Mouse (Mus musculus) kidney, postnatal 4 days (tissue): Measurements from ENCODE around the gene Sap30bp.

Experiments
- DNase-seq, 2 experiments: peaks; one replicate each; pipeline ENCODE4 v3.0.0; 2021; ENCODE audit warnings: mixed read lengths in 2 of 2

Gene Sap30bp

GRCm38 (mm10) chr11:115906116-115906515 is 27.0 kb upstream of the Sap30bp start:
- no peak for DNase-seq

GRCm38 (mm10) chr11:115906521-115906920 is 26.6 kb upstream of the Sap30bp start:
- DNase-seq: no peak

DNA sequence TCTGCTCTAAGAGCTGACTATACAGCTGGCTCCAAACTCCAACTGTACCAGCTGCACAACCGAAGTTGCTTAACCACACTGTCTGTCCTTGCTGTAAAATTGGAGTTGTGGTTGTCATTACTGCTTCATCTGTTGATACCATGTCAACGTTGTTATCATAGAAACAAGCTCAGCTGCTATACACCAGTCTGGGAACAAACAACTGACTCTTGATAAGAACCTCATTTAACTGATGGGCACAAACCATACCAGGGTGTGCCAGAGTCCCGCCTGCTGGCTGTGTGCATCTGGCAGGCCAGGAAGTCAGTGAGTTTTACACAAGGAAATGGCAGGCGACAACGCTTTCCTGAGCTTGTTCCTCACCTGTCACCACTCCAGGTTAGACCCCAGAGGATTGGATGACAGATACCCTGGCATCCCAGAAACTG is 21.9 kb upstream of the Sap30bp start:
- DNase-seq: no peak

DNA sequence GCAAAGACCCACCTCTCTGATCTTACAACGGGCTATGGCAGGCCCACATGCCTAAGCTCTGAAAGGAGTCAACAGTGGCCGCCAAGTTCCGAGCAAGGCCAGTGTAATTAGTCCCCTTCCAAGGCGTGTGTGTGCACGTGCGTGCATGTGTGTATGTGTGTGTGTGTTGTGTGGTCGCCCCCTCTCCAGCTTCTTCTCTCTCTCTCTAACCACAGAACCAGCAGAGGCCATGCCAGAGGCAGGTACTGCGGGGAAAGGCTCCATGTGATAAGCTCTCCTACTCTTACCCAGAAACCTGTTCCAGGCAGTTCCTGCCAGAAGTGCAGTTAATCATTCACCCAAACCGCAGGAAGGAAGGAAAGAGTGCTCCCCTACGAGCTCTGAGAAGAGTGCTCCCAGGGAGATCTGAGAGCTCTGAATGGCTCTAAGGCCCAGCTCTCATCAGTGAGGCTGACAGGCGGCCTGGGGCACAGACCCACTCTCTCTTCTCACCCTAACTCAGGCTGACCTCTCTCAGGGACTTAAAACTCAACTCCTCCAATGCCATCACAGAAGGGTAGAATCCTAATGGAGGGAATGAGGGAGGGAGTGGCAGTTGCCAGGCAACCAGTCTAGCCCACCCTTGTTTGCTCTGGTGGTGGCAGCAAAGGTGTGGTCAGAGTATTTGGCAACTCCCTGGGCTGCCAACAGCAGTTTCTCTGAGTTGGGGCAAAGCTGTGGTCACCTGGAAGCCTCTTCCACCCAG is 21.3 kb upstream of the Sap30bp start, which contains the start of gene Smim6:
Smim6 (plus strand) TSS at position 386 of the 745 bp plus-strand sequence.
- peak; percentile 37 to 59 for DNase-seq

- DNase-seq: no peak
Observed at GRCm38 (mm10) chr11:115916579-115916978, 16.5 kb upstream of the Sap30bp start.

GRCm38 (mm10) chr11:115918637-115919036 is 14.4 kb upstream of the Sap30bp start:
- DNase-seq: no peak

DNA sequence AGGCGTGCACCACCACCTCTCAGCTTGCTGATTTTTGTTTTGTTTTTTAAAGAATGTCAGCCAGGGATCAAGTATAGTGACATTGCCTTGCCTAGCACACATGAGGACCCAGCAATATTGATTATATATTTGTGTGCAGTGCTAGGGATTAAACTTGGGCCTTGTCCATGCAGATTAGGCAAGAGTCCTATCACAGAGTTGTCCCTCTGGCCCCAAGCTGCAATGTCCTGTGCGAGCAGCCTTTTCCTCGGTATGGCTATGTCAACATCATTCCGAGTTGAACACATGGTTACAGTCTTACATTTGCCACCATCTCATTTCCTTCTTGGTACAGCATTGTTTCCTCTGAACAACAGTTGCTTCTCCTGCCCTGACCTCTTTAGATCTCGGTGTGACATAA is 14.0 kb upstream of the Sap30bp start:
- DNase-seq: no peak

DNA sequence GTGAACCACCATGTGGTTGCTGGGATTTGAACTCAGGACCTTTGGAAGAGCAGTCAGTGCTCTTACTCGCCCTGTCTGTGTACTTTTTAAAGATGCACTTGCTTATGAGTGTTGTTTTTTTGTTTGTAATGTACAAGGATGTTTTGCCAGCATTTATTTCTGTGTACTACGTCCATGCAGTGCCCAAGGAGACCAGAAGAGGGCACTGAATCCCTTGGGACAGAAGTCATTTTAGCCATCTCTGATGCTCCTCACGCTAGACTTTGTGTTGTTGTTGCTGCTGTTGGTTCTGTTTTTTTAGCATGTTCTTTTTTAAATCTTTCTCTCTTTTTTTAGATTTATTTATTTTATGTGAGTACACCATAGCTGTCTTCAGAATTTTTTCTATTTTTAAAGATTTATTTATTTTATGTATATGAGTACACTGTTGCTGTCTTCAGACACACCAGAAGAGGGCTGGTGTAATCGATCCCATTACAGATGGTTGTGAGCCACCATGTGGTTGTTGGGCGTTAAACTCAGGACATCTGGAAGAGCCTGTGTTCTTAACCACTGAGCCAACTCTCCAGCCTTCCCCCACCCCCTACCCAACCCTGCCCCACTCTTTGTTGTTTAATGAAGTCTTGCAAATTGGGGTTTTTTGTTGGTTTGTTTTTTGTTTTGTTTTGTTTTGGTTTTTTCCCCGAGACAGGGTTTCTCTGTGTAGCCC is 12.8 kb upstream of the Sap30bp start:
- peak; percentile 76 to 80 for DNase-seq

DNA sequence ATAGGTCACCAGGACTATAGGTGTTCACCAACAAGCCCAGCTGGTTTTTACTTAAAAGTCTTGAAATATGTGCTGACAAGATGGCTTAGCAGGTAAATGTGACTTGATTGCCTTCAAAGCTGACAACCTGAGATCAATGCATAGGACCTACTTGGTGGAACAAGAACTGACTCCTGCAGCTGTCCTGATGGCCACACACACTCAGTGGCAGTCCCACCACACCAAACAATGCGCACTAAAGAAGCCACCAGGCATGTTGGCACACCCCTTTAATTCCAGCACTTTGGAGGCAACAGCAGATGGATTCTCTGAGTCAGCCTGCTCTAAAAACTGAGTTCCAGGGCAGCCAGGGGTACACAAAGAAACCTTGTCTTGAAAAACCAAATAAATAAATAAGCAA is 11.1 kb upstream of the Sap30bp start:
- DNase-seq: no peak

DNA sequence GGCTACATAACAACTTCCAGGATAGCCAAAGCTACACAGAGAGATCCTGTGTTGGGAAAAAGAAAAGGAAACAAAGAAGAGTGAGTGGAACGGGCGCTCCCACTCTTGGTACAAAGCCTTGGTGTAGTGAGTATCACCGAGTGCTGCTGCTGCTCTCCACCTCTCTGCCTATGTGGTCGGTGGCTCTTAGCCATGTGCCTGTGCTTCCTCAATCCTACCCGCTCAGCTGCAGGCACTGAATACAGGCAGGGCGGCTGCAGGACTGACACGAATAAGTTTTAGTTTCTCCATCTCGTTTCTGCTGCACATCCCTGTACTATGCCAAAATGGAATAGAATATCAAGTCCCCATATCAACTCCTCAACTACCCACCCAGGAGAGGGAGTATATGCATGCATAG is 4.1 kb upstream of the Sap30bp start:
- DNase-seq: no peak

DNA sequence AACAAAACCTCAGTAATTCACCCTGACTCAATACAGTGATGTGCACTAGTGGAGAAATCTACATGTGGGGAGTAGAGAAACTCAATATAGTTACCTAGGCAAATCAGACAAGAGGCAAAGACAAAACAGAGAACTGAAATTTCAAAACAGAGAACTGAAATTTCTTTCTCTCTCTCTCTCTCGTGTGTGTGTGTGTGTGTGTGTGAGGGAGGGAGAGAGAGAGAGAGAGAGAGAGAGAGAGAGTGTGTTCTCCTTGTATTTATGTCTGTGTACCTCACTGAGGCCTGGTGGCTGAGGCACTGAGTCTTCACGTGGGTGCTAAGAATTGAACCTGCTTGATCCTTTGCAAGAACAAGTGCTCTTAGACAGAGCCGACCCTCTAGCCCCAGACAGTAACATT is 3.3 kb upstream of the Sap30bp start:
- DNase-seq: no peak

GRCm38 (mm10) chr11:115931235-115931634 is 1.8 kb upstream of the Sap30bp start:
- DNase-seq: no peak

DNA sequence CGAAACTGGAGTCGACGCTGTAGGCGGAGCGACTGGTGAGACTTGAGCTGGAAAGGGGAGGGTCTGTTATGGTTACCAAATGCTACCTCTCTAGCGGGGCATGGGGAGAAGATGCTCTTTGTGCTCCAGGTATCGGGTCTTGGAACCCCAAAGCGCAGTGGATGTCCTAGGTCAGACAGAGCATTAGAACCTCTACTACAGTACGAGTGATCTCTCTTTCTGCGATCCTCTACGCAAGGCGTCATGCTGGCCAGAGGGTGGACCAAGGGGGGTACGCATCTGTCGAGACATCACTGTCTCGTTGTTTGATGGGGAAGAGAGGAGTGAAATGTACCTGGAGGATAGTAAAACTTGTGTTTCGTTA is 647 bp downstream of the Sap30bp start:
- DNase-seq: no peak

DNA sequence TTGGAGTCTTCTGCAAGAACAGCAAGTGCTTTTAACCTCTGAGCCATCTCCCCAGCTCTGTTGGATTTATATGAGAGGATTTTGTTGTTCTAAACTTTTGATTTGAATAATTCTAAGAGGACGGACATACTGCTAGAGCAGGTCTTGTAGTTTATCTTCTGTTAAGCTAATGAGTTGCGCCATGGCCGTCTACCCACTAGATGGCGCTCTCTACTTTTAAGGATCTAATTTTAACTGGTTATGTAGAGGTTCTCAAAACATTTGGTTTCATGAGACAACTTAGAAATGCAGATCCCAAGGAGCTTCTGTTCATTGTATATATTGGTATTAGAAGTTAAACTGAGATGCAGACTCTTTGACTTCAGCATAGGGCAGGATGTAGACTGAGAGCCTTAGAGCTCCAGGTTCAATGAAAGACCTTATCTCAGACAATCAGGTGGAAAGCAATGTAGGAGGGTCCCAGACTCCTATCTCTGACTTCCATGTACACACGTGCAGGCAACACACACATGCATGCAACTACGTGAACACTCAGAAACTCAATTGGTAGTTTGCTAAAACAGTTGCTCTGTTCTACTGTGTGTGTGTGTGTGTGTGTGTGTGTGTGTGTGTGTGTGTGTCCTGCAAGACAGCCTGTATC is 6.7 kb downstream of the Sap30bp start:
- peak; percentile 82 to 83 for DNase-seq

GRCm38 (mm10) chr11:115941980-115942379 is 8.9 kb downstream of the Sap30bp start:
- no peak for DNase-seq

DNA sequence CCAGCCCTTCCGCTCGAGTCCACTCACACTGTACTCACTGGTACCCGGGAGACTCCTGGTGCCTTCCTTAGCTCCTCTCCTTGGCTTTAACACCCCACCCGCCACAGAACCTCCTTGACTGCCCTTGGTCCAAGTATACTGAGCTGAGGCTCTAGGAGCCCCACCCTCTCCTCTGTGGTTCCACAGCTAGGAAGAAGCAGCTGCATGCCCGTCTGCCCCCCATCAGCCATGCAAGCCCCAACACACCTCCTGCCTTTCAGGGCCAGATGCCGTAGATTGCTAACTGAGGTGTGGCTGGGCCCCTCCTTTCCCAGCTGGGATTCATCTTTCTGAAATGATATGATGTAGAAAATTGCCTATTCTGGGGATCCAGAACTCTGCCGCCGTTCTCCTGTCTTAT is 12.2 kb downstream of the Sap30bp start:
- no peak for DNase-seq

GRCm38 (mm10) chr11:115946221-115946828 is 13.2 kb downstream of the Sap30bp start:
- DNase-seq: peak in 1 of 2 experiments; percentile 28

- no peak for DNase-seq
Observed at GRCm38 (mm10) chr11:115948316-115948715, 15.2 kb downstream of the Sap30bp start.

GRCm38 (mm10) chr11:115950719-115951118 is 17.6 kb downstream of the Sap30bp start:
- no peak for DNase-seq

- DNase-seq: no peak
Observed at GRCm38 (mm10) chr11:115954712-115955111, 21.6 kb downstream of the Sap30bp start.

- no peak for DNase-seq
Observed at GRCm38 (mm10) chr11:115955195-115955858, 22.2 kb downstream of the Sap30bp start.

DNA sequence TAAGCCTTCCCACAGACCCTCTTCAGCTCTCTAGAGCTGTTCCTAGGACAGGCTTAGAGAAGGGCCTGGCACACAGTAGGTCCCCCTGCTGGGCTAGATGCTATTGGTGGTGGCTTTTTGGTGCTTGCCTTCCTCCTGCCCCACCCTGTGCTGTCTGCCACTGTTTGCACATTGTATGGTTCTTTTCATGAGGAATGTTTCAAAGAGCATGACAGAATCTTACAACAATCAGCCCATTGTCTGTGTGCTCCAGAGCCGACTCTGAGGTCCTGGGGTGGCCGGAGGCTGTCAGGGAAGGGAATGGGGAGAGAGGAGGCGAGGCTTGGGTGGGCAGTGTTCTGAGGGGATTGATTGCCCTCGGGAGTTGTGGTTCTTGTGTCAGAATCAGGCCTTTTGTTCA is 23.4 kb downstream of the Sap30bp start:
- DNase-seq: no peak

GRCm38 (mm10) chr11:115957971-115958370 is 24.9 kb downstream of the Sap30bp start:
- no peak for DNase-seq
